Mouse (Mus musculus) limb, embryonic 11.5 days (tissue): ENCODE measurements around the gene Slc39a7. TPM values are rescaled to one million over a fixed set of nuclear protein-coding genes. Genes with fewer than 3 reads are reported as not detected.
A peak's percentile ranks its signal among the peaks of the same experiment; 100 is the strongest.

ENCODE experiments used
- ATAC-seq: fragments of 200-750 bp; cut with Nextera tagmentation; 2 replicates; pipeline ENCODE4 v1.8.0; 2017; ENCODE audit warnings: low read depth; ENCODE audit not compliant: insufficient number of reproducible peaks, low FRiP score, low TSS enrichment
- DNase-seq: peaks from one replicate; pipeline ENCODE4 v3.0.0-alpha.2; 2015; ENCODE audit warnings: low spot score
- H3K27ac ChIP-seq: fragments of 300-500 bp; sonication (generic); replicated peaks from 2 replicates; pipeline ENCODE4 v1.5.1; 2014; ENCODE audit warnings: low read depth, mild to moderate bottlenecking, low read length
- H3K27me3 ChIP-seq: fragments of 300-500 bp; sonication (generic); 2 replicates; pipeline ENCODE4 v1.6.1; 2014; ENCODE audit warnings: mild to moderate bottlenecking, low read length, mixed read lengths; ENCODE audit not compliant: control insufficient read depth, insufficient read depth
- H3K36me3 ChIP-seq: fragments of 300-500 bp; sonication (generic); 2 replicates; pipeline ENCODE4 v1.6.1; 2014; ENCODE audit warnings: mild to moderate bottlenecking, low read length, moderate library complexity, mixed read lengths; ENCODE audit not compliant: control insufficient read depth, insufficient read depth
- H3K4me1 ChIP-seq: fragments of 300-500 bp; sonication (generic); 2 replicates; pipeline ENCODE4 v1.6.1; 2014; ENCODE audit warnings: low read length, mixed read lengths; ENCODE audit not compliant: control insufficient read depth, insufficient read depth
- H3K4me2 ChIP-seq: fragments of 300-500 bp; sonication (generic); 2 replicates; pipeline ENCODE4 v1.6.1; 2014; ENCODE audit warnings: low read depth, mild to moderate bottlenecking, moderate library complexity; ENCODE audit not compliant: severe bottlenecking
- H3K4me3 ChIP-seq: fragments of 300-500 bp; sonication (generic); 2 replicates; pipeline ENCODE4 v1.5.1; 2014; ENCODE audit warnings: low read depth, low read length
- H3K9ac ChIP-seq: fragments of 300-500 bp; sonication (generic); 2 replicates; pipeline ENCODE4 v1.6.1; 2014; ENCODE audit warnings: mild to moderate bottlenecking, low read length
- H3K9me3 ChIP-seq: fragments of 300-500 bp; sonication (generic); 2 replicates; pipeline ENCODE4 v1.6.1; 2016; ENCODE audit warnings: low read length; ENCODE audit not compliant: control insufficient read depth
- WGBS: fragments of 180-500 bp; shearing (Covaris S2); extraction: QIAGEN DNeasy Blood & Tissue Kit; methylation state at CpG from one replicate; pipeline ENCODE4 v1.1.7; 2014; 5-methylcytosine and 5-hydroxymethylcytosine counted together
- polyA plus RNA-seq: library from polyadenylated mRNA; unstranded; fragments of >200 nt; fragmentation: Nextera tagmentation; extraction: Ambion mirVana; gene quantifications from 2 replicates; pipeline ENCODE4 v1.2.1, GENCODE M21; 2014

The Slc39a7 gene
- polyA plus RNA-seq, 1 experiment from 2014 or later: 85.6 TPM

- H3K4me3 ChIP-seq: no peak overlapping the region
- WGBS: 91% methylated on average over 9 of the region's 9 CpGs
- peaks cover 2% of the 10 kb centered on the region; the same call in 1 of the 2 replicates for H3K27me3 ChIP-seq
- H3K27ac ChIP-seq: no peak overlapping the region
- DNase-seq (no peak), ATAC-seq (no peak)
- no peaks in the 10 kb centered on the region for H3K9me3 ChIP-seq
- peaks cover 19% of the 10 kb centered on the region for H3K36me3 ChIP-seq
- peaks cover 27% of the 10 kb centered on the region for H3K4me1 ChIP-seq
- no peak overlapping the region for H3K4me2 ChIP-seq
- H3K9ac ChIP-seq: no peak overlapping the region; the same call in 1 of the 2 replicates
These were observed 4.0 kb upstream of the Slc39a7 start for GRCm38 (mm10) chr17:34035517-34035916.

DNA sequence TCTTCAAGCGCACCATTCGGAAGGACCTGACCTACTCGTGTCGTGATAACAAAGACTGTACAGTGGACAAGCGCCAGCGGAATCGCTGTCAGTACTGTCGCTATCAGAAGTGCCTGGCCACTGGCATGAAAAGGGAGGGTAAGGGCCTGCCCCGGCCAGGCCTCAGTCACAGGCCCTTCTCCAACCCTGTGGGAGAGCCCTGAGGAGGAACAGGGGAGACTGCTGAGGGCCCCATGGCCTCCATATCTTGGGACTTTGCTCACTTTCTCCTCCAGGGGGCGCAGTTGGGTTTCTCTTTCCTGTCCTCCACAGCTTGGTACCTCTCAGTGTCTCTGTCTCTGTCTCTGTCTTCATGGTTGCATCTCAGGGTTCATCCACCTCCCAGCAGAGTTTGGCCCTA, 2.6 kb upstream of the Slc39a7 start:
- 78% methylated on average over 10 of the region's 10 CpGs for WGBS
- peak; percentile 74 for DNase-seq
- Histone ChIP-seq H3K27ac (no peak overlapping the region), H3K4me3 (no peak overlapping the region), H3K4me1 (peaks cover 29% of the 10 kb centered on the region), H3K4me2 (no peak overlapping the region), H3K27me3 (no peaks in the 10 kb centered on the region), H3K36me3 (peaks cover 28% of the 10 kb centered on the region), H3K9ac (no peak overlapping the region), H3K9me3 (no peaks in the 10 kb centered on the region)
- no peak for ATAC-seq

DNA sequence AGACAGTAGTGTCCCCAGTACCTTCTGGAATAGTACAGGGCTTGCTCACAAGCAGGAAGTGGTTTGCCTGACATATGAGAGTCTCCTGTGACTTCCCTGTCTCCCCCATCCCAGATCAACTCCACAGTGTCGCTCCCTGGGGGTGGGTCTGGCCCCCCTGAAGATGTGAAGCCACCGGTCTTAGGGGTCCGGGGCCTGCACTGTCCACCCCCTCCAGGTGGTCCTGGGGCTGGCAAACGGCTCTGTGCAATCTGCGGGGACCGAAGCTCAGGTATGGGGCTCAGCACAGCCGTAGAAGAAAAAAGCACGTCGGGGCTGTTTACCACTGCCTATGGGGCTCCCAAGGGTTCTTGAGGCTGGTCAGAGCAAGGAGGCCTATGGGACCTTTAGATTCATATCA, 2.0 kb upstream of the Slc39a7 start:
- H3K4me2 ChIP-seq: no peak overlapping the region
- peaks cover 35% of the 10 kb centered on the region for H3K36me3 ChIP-seq
- WGBS: 93% methylated on average over 9 of the region's 9 CpGs
- H3K9ac ChIP-seq: no peak overlapping the region
- no peaks in the 10 kb centered on the region for H3K9me3 ChIP-seq
- peaks cover 28% of the 10 kb centered on the region for H3K4me1 ChIP-seq
- ATAC-seq (no peak), DNase-seq (no peak)
- 0 out of 2 replicates have a peak overlapping the region, but pooled peaks have one; percentile 88 for H3K4me3 ChIP-seq
- no peaks in the 10 kb centered on the region for H3K27me3 ChIP-seq
- H3K27ac ChIP-seq: no peak overlapping the region

DNA sequence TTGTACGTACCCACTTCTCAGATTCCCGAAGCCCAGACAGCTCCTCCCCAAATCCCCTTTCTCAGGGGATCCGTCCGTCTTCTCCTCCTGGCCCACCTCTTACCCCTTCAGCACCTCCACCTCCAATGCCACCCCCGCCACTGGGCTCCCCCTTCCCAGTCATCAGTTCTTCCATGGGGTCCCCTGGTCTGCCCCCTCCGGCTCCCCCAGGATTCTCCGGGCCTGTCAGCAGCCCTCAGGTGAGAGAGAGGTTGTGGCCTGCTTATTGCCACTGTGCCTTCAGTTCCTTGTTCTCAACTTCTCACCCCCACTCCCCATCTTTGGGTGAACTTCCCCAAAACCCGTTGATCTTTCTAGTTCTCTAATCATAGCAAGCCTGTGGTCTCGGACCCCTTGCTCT, 1.3 kb upstream of the Slc39a7 start:
- Histone ChIP-seq H3K27me3 (no peaks in the 10 kb centered on the region), H3K9ac (peak overlapping the region; percentile 92), H3K9me3 (no peaks in the 10 kb centered on the region), H3K4me3 (peak overlapping the region; percentile 88), H3K4me1 (peaks cover 30% of the 10 kb centered on the region), H3K27ac (no peak overlapping the region), H3K4me2 (peak overlapping the region; percentile 99), H3K36me3 (peaks cover 36% of the 10 kb centered on the region)
- no peak for ATAC-seq
- WGBS: 57% methylated on average over 9 of the region's 9 CpGs
- DNase-seq: no peak

DNA sequence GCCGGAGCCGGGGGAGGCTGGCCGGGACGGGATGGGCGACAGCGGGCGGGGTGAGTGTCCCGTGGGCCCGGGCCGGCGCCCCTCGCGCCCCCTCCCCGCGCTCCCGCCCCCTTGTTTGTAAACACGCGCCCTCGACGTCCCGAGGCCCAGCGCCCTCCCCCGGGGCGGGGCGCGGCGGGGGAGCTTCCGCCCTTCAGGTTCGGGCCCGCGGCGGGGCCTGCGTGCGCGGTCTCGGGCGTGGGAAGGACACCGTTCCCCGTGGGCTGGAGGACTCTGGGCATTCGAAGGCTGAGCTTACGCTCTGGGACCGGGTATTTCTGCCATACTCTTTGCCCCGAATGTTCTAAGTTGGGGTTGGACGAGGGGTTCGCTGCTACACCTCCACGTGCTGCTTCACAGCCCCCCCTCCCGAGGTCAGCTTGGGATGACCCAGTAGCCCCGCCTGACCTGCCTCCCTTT, 721 bp upstream of the Slc39a7 start:
- under 1% methylated on average over 43 of the region's 48 CpGs for WGBS
- no peak for ATAC-seq
- peaks cover 31% of the 10 kb centered on the region for H3K36me3 ChIP-seq
- H3K27ac ChIP-seq: peak overlapping the region; percentile 89
- H3K9ac ChIP-seq: peak overlapping the region; percentile 92
- peak; percentile 44 for DNase-seq
- H3K4me1 ChIP-seq: peaks cover 33% of the 10 kb centered on the region
- peak overlapping the region; percentile 88 for H3K4me3 ChIP-seq
- peak overlapping the region; percentile 99 for H3K4me2 ChIP-seq
- no peaks in the 10 kb centered on the region for H3K27me3 ChIP-seq
- H3K9me3 ChIP-seq: no peaks in the 10 kb centered on the region

DNA sequence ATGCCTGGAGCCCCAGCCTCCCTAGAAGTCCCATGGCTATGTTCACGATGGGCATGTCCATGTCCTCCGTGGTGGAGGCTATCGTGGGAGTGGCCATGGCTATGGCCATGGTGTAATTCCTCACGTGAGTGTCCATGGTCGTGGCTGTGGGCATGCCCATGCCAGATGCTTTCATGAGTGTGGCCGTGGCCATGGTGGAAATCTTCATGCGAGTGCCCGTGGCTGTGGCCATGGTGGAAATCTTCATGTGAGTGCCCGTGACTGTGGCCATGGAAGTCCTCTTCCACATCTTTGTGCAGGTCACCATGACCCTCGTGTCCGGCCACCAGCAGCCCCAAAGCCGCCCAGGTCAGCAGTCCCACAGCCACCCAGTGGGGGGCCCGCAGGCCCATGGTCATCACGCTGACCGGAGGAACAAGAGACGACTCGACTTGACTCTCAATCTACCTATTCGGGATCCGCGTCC, 588 bp downstream of the Slc39a7 start:
- WGBS: 6% methylated on average over 20 of the region's 20 CpGs
- H3K27me3 ChIP-seq: no peaks in the 10 kb centered on the region
- no peak for DNase-seq

GRCm38 (mm10) chr17:34029890-34030595, 1.4 kb downstream of the Slc39a7 start:
- H3K9me3 ChIP-seq: no peaks in the 10 kb centered on the region
- no peak for DNase-seq
- WGBS: 85% methylated on average over 21 of the region's 21 CpGs
- peaks cover 55% of the 10 kb centered on the region for H3K4me1 ChIP-seq
- H3K27ac ChIP-seq: no peak overlapping the region
- H3K4me2 ChIP-seq: peak overlapping the region; percentile 99
- peak overlapping the region; percentile 88 for H3K4me3 ChIP-seq
- peak overlapping the region; percentile 92; the same call in 1 of the 2 replicates for H3K9ac ChIP-seq
- H3K36me3 ChIP-seq: peaks cover 18% of the 10 kb centered on the region
- no peaks in the 10 kb centered on the region for H3K27me3 ChIP-seq
- ATAC-seq: no peak

More for the DNA sequence above, 588 bp downstream of the Slc39a7 start:
- H3K27ac ChIP-seq: peak overlapping the region; percentile 89; the same call in 1 of the 2 replicates
- H3K4me2 ChIP-seq: peak overlapping the region; percentile 99
- H3K9me3 ChIP-seq: no peaks in the 10 kb centered on the region
- H3K36me3 ChIP-seq: peaks cover 21% of the 10 kb centered on the region
- peak overlapping the region; percentile 88 for H3K4me3 ChIP-seq
- peaks cover 46% of the 10 kb centered on the region for H3K4me1 ChIP-seq
- no peak for ATAC-seq
- H3K9ac ChIP-seq: peak overlapping the region; percentile 92

- Histone ChIP-seq H3K4me2 (peak overlapping the region; percentile 99; the same call in 1 of the 2 replicates), H3K36me3 (peaks cover 18% of the 10 kb centered on the region), H3K4me3 (peak overlapping the region; percentile 88), H3K9me3 (no peaks in the 10 kb centered on the region), H3K27me3 (no peaks in the 10 kb centered on the region), H3K27ac (no peak overlapping the region), H3K9ac (no peak overlapping the region), H3K4me1 (peaks cover 55% of the 10 kb centered on the region)
- no peak for DNase-seq
- WGBS: 89% methylated on average over 18 of the region's 18 CpGs
- ATAC-seq: no peak
These were observed 2.2 kb downstream of the Slc39a7 start for GRCm38 (mm10) chr17:34029150-34029889.
